Mouse (Mus musculus): ENCODE results near the gene Jund. TPM values are rescaled to one million over a fixed set of nuclear protein-coding genes. Genes with fewer than 3 reads are reported as not detected.
A peak's percentile ranks its signal among the peaks of the same experiment; 100 is the strongest.

The Jund gene
- total and polyA plus RNA-seq, 3 experiments, result 191 to 283 (median 279) TPM

GRCm38 (mm10) chr8:70673079-70673856 lies 25.5 kb upstream of the Jund start, which contains the start of gene Lsm4:
Gene Lsm4, plus strand, starts transcription at chr8:70673248.
- Histone ChIP-seq H3K4me3 (replicated peaks in 1 of 3; ENCODE audit: low read depth in 2 of 3, low read length in 2 of 3, poor library complexity in 1 of 3) (peak within 1 kb of the TSS; percentile 65 to 72 (median 67)), H3K4me2 (ENCODE audit: insufficient read depth, low read depth, poor library complexity, severe bottlenecking) (peak within 1 kb of the TSS; percentile 69), H3K79me2 (replicated peaks; ENCODE audit: control insufficient read depth, extremely low read depth, insufficient read depth, poor library complexity, severe bottlenecking) (peaks cover 16% of the 10 kb centered on the region), H3K27ac (ENCODE audit: insufficient read depth, low read depth) (peak within 1 kb of the TSS; percentile 75), H3K9ac (ENCODE audit: insufficient read depth, low read depth) (peak within 1 kb of the TSS; percentile 91), H3K27me3 (replicated peaks) (no peaks in the 10 kb centered on the region), H3K4me1 (ENCODE audit: control insufficient read depth in 1 of 2, insufficient read depth in 2 of 2) (peaks cover 29 to 53% of the 10 kb centered on the region in 2 experiments), H3K36me3 (replicated peaks in 1 of 2; ENCODE audit: control insufficient read depth in 1 of 2, insufficient read depth in 1 of 2, low read length in 1 of 2) (peaks cover 19% of the 10 kb centered on the region in 2 experiments), H3K9me3 (replicated peaks; ENCODE audit: low read length) (no peaks in the 10 kb centered on the region)
- in situ Hi-C loops (cut with MboI; ENCODE audit: low pct_ligation_motif_present, low pct_unique_long_range_greater_than_20kb, low sequenced_read_pairs) (no loop called here), dilution Hi-C loops (cut with MboI; ENCODE audit: extremely low pct_ligation_motif_present, extremely low pct_unique_long_range_greater_than_20kb, low sequenced_read_pairs) (no loop called here)
- TF ChIP-seq SMC3 (IDR thresholded peaks at IDR 0.05; ENCODE audit: low read depth, low read length) (peak; percentile 95), CHD1 (IDR thresholded peaks at IDR 0.05; ENCODE audit: low read depth, low read length) (no peak), NRF1 (IDR thresholded peaks at IDR 0.05; ENCODE audit: low read depth, low read length) (peak; percentile 95), ZNF384 (IDR thresholded peaks at IDR 0.05; ENCODE audit: low read depth, low read length) (no peak), E2F4 (IDR thresholded peaks at IDR 0.05; ENCODE audit: insufficient replicate concordance, low read depth, low read length) (peak; percentile 54; the same call in 1 of the 2 replicates), POLR2A (IDR thresholded peaks at IDR 0.05; ENCODE audit: low read depth, low read length) (peak; percentile 91), JUND (conservative IDR thresholded peaks at IDR 0.05; ENCODE audit: low read depth, low read length) (no peak), MAZ (IDR thresholded peaks at IDR 0.05; ENCODE audit: low read depth, low read length) (0 out of 2 replicates have a peak, but pooled peaks have one; percentile 54), MAX (IDR thresholded peaks at IDR 0.05; ENCODE audit: low read length) (peak; percentile 84), CTCF (conservative IDR thresholded peaks at IDR 0.05 in 1 of 2, IDR thresholded peaks at IDR 0.05 in 1 of 2; ENCODE audit: low read depth in 2 of 2, low read length in 2 of 2) (peak in 1 of 2 experiments; percentile 87; a peak in 2 of 4 replicates), UBTF (IDR thresholded peaks at IDR 0.05; ENCODE audit: low read depth, low read length) (no peak), IRF4 (IDR thresholded peaks at IDR 0.05; ENCODE audit: low read depth, low read length) (peak; percentile 5; the same call in 1 of the 2 replicates), GABPA (IDR thresholded peaks at IDR 0.05; ENCODE audit: insufficient replicate concordance, low read depth, low read length) (no peak; the same call in 1 of the 2 replicates), HCFC1 (IDR thresholded peaks at IDR 0.05; ENCODE audit: low read depth, low read length) (peak; percentile 80), BHLHE40 (IDR thresholded peaks at IDR 0.05; ENCODE audit: low read depth, low read length) (peak; percentile 74), MAFK (IDR thresholded peaks at IDR 0.05; ENCODE audit: insufficient replicate concordance, low read length) (no peak), RCOR1 (conservative IDR thresholded peaks at IDR 0.05; ENCODE audit: low read depth, low read length) (no peak), MXI1 (IDR thresholded peaks at IDR 0.05; ENCODE audit: low read depth, low read length) (peak; percentile 95), USF2 (conservative IDR thresholded peaks at IDR 0.05; ENCODE audit: low read depth, low read length) (peak; percentile 87), KAT2A (IDR thresholded peaks at IDR 0.05; ENCODE audit: insufficient replicate concordance, low read length) (peak; percentile 85; the same call in 1 of the 2 replicates), EP300 (IDR thresholded peaks at IDR 0.05; ENCODE audit: low read length) (no peak), MEF2A (IDR thresholded peaks at IDR 0.05; ENCODE audit: borderline replicate concordance, low read depth, low read length) (peak; percentile 48; the same call in 1 of the 2 replicates), SIN3A (IDR thresholded peaks at IDR 0.05; ENCODE audit: low read length) (peak; percentile 74), CHD2 (IDR thresholded peaks at IDR 0.05; ENCODE audit: low read length) (peak; percentile 92), PAX5 (IDR thresholded peaks at IDR 0.05; ENCODE audit: low read length) (no peak), RAD21 (IDR thresholded peaks at IDR 0.05; ENCODE audit: low read depth, low read length) (peak; percentile 70), NELFE (IDR thresholded peaks at IDR 0.05; ENCODE audit: low read depth, low read length) (peak; percentile 88), ZC3H11A (IDR thresholded peaks at IDR 0.05; ENCODE audit: low read depth, low read length) (peak; percentile 26; the same call in 1 of the 2 replicates), TBP (conservative IDR thresholded peaks at IDR 0.05; ENCODE audit: low read depth, low read length) (peak; percentile 93), JUN (IDR thresholded peaks at IDR 0.05; ENCODE audit: insufficient read depth, low read depth, low read length) (peak; percentile 19; the same call in 1 of the 2 replicates), ELF1 (IDR thresholded peaks at IDR 0.05; ENCODE audit: low read depth, low read length) (peak; percentile 87), ZKSCAN1 (IDR thresholded peaks at IDR 0.05; ENCODE audit: borderline replicate concordance, low read depth, low read length) (no peak), POLR2AphosphoS2 (IDR thresholded peaks at IDR 0.05; ENCODE audit: low read depth, low read length) (peak; percentile 76; the same call in 1 of the 2 replicates), MYC (IDR thresholded peaks at IDR 0.05; ENCODE audit: low read depth, low read length) (peak; percentile 86), ZMIZ1 (IDR thresholded peaks at IDR 0.05; ENCODE audit: low read depth, low read length) (peak; percentile 84), USF1 (IDR thresholded peaks at IDR 0.05; ENCODE audit: low read depth, low read length) (peak; percentile 90), TCF12 (IDR thresholded peaks at IDR 0.05; ENCODE audit: low read depth, low read length) (peak; percentile 66), ETS1 (conservative IDR thresholded peaks at IDR 0.05; ENCODE audit: low read depth, low read length) (peak; percentile 25; the same call in 1 of the 2 replicates)
- peak; percentile 99 for DNase-seq (ENCODE audit: extremely low read depth)

Data from CH12.LX (cell line).